Mouse (Mus musculus) hindbrain, embryonic 16.5 days (tissue): ENCODE results near the gene Fbxw8. TPM values are rescaled to one million over a fixed set of nuclear protein-coding genes. Genes with fewer than 3 reads are reported as not detected.

Source experiments
- ATAC-seq: fragments of 200-750 bp; cut with Nextera tagmentation; 2 replicates; pipeline ENCODE4 v1.8.0; 2017; ENCODE audit warnings: moderate TSS enrichment, moderate library complexity
- H3K27ac ChIP-seq: fragments of 300-500 bp; sonication (generic); 2 replicates; pipeline ENCODE4 v1.5.1; 2014; ENCODE audit warnings: low read depth, mild to moderate bottlenecking, control low read depth, low read length, moderate library complexity
- H3K27me3 ChIP-seq: fragments of 300-500 bp; sonication (generic); replicated peaks from 2 replicates; pipeline ENCODE4 v1.6.1; 2014; ENCODE audit warnings: low read length; ENCODE audit not compliant: control insufficient read depth, insufficient read depth
- H3K36me3 ChIP-seq: fragments of 300-500 bp; sonication (generic); 2 replicates; pipeline ENCODE4 v1.6.1; 2014; ENCODE audit warnings: mild to moderate bottlenecking, low read length, moderate library complexity, mixed read lengths; ENCODE audit not compliant: control insufficient read depth, insufficient read depth
- H3K4me1 ChIP-seq: fragments of 300-500 bp; sonication (generic); 2 replicates; pipeline ENCODE4 v1.6.1; 2014; ENCODE audit warnings: low read depth, low read length; ENCODE audit not compliant: control insufficient read depth, insufficient read depth
- H3K4me2 ChIP-seq: fragments of 300-500 bp; sonication (generic); 2 replicates; pipeline ENCODE4 v1.6.1; 2014; ENCODE audit warnings: mild to moderate bottlenecking, low read length, control low read depth, moderate library complexity
- H3K4me3 ChIP-seq: fragments of 300-500 bp; sonication (generic); 2 replicates; pipeline ENCODE4 v1.5.1; 2014; ENCODE audit warnings: mild to moderate bottlenecking, low read length, control low read depth, moderate library complexity
- H3K9ac ChIP-seq: fragments of 300-500 bp; sonication (generic); 2 replicates; pipeline ENCODE4 v1.6.1; 2014; ENCODE audit warnings: low read depth, mild to moderate bottlenecking, control low read depth, low read length, moderate library complexity
- H3K9me3 ChIP-seq: fragments of 300-500 bp; sonication (generic); 2 replicates; pipeline ENCODE4 v1.6.1; 2014; ENCODE audit warnings: mild to moderate bottlenecking, low read length, moderate library complexity; ENCODE audit not compliant: control insufficient read depth
- WGBS: fragments of 180-500 bp; shearing (Covaris S2); extraction: QIAGEN DNeasy Blood & Tissue Kit; methylation state at CpG from one replicate; pipeline ENCODE4 v1.1.7; 2014; 5-methylcytosine and 5-hydroxymethylcytosine counted together
- polyA plus RNA-seq: library from polyadenylated mRNA; unstranded; fragments of >200 nt; fragmentation: Nextera tagmentation; extraction: Ambion mirVana; gene quantifications from 2 replicates; pipeline ENCODE4 v1.2.1, GENCODE M21; 2015

Gene Fbxw8
- polyA plus RNA-seq, 1 experiment from 2014 or later = 18.7 TPM

DNA sequence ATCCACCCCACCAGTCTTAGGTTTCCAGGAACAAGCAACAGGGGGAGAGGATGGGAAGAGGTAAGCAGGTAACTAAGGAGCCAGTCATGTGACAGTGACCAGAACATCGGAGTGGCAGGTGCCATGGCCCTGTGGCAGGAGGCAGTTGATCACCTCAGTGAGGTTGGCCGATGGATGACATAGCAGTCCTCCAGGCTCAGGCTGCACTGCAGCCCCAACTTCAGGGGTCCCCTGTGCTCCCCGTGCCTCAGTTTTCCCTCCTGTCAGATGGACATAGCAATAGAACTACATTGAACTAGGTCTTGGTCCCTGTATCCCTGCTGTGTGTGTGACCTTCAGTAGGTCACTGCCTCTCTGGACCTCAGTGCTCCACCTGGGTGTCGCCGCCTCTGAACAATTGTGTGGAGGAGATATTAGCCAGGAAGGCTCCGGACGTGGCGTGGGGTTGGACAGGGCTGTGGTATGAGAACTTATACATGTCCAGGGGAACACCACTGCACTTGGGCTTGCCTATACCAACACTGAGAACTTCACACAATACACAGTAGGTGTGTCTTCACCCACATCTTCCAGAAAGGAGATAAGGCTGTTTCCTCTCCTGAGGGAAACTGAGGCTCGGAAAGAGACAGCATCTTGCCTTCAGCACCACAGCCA lies 125.1 kb downstream of the Fbxw8 start:
- Histone ChIP-seq H3K9me3 (no peaks in the 10 kb centered on the region), H3K4me3 (no peak overlapping the region), H3K4me2 (no peak overlapping the region), H3K36me3 (no peaks in the 10 kb centered on the region), H3K27ac (no peak overlapping the region), H3K9ac (no peak overlapping the region), H3K4me1 (peaks cover 30% of the 10 kb centered on the region), H3K27me3 (peaks cover 36% of the 10 kb centered on the region)
- 92% methylated on average over 9 of the region's 9 CpGs for WGBS
- ATAC-seq = no peak

- Histone ChIP-seq H3K9me3 (no peaks in the 10 kb centered on the region), H3K4me1 (peaks cover 30% of the 10 kb centered on the region), H3K27me3 (peaks cover 36% of the 10 kb centered on the region), H3K36me3 (no peaks in the 10 kb centered on the region), H3K9ac (peak overlapping the region; percentile 26), H3K4me3 (peak overlapping the region; percentile 34), H3K4me2 (peak overlapping the region; percentile 100), H3K27ac (no peak overlapping the region)
- 2% methylated on average over 10 of the region's 10 CpGs for WGBS
- no peak for ATAC-seq
Observed at GRCm38 (mm10) chr5:118029420-118029819, 125.8 kb downstream of the Fbxw8 start.

GRCm38 (mm10) chr5:118029035-118029408 lies 126.2 kb downstream of the Fbxw8 start:
- Histone ChIP-seq H3K9ac (no peak overlapping the region; the same call in none of the 2 replicates), H3K4me3 (peak overlapping the region; percentile 77), H3K9me3 (no peaks in the 10 kb centered on the region), H3K4me1 (peaks cover 30% of the 10 kb centered on the region), H3K27me3 (peaks cover 36% of the 10 kb centered on the region), H3K27ac (no peak overlapping the region), H3K36me3 (no peaks in the 10 kb centered on the region), H3K4me2 (peak overlapping the region; percentile 100)
- WGBS = 7% methylated on average over 12 of the region's 12 CpGs
- 0 out of 2 replicates have a peak, but pooled peaks have one; percentile 18 for ATAC-seq

- H3K36me3 ChIP-seq = no peaks in the 10 kb centered on the region
- H3K9me3 ChIP-seq = no peaks in the 10 kb centered on the region
- H3K4me2 ChIP-seq = peak overlapping the region; percentile 100
- 0 out of 2 replicates have a peak, but pooled peaks have one; percentile 5 for ATAC-seq
- WGBS = 1% methylated on average over 68 of the region's 79 CpGs
- H3K9ac ChIP-seq = peak overlapping the region; percentile 76
- H3K4me1 ChIP-seq = peaks cover 30% of the 10 kb centered on the region
- peak overlapping the region; percentile 77 for H3K4me3 ChIP-seq
- no peak overlapping the region for H3K27ac ChIP-seq
- H3K27me3 ChIP-seq = peaks cover 36% of the 10 kb centered on the region
Observed at GRCm38 (mm10) chr5:118028191-118029034, 126.9 kb downstream of the Fbxw8 start.

GRCm38 (mm10) chr5:118027698-118028190 lies 127.5 kb downstream of the Fbxw8 start, which contains the start of gene Tesc:
Tesc (plus strand) TSS chr5:118027743.
- no peak within 1 kb of the TSS for H3K27ac ChIP-seq
- no peaks in the 10 kb centered on the region for H3K36me3 ChIP-seq
- peaks cover 36% of the 10 kb centered on the region for H3K27me3 ChIP-seq
- no peaks in the 10 kb centered on the region for H3K9me3 ChIP-seq
- H3K4me2 ChIP-seq = peak within 1 kb of the TSS; percentile 100
- peak within 1 kb of the TSS; percentile 77 for H3K4me3 ChIP-seq
- under 1% methylated on average over 33 of the region's 63 CpGs for WGBS
- ATAC-seq = peak; percentile 34; the same call in 1 of the 2 replicates
- H3K4me1 ChIP-seq = peaks cover 30% of the 10 kb centered on the region
- peak within 1 kb of the TSS; percentile 76 for H3K9ac ChIP-seq

GRCm38 (mm10) chr5:118027101-118027697 lies 128.1 kb downstream of the Fbxw8 start:
- no peaks in the 10 kb centered on the region for H3K36me3 ChIP-seq
- peaks cover 30% of the 10 kb centered on the region for H3K4me1 ChIP-seq
- peak overlapping the region; percentile 76; the same call in 1 of the 2 replicates for H3K9ac ChIP-seq
- H3K27me3 ChIP-seq = peaks cover 36% of the 10 kb centered on the region
- H3K4me3 ChIP-seq = peak overlapping the region; percentile 77
- H3K9me3 ChIP-seq = no peaks in the 10 kb centered on the region
- WGBS = 1% methylated on average over 33 of the region's 39 CpGs
- H3K4me2 ChIP-seq = peak overlapping the region; percentile 100
- no peak overlapping the region for H3K27ac ChIP-seq
- no peak for ATAC-seq

- 2% methylated on average over 11 of the region's 13 CpGs for WGBS
Observed at GRCm38 (mm10) chr5:118026343-118026742, 128.9 kb downstream of the Fbxw8 start.

GRCm38 (mm10) chr5:118025880-118026279 lies 129.4 kb downstream of the Fbxw8 start:
- WGBS = 2% methylated on average over 12 of the region's 12 CpGs
- no peak overlapping the region for H3K4me2 ChIP-seq

More at GRCm38 (mm10) chr5:118026343-118026742, 128.9 kb downstream of the Fbxw8 start:
- Histone ChIP-seq H3K9ac (no peak overlapping the region), H3K4me1 (peaks cover 30% of the 10 kb centered on the region), H3K27ac (no peak overlapping the region), H3K4me2 (no peak overlapping the region), H3K9me3 (no peaks in the 10 kb centered on the region), H3K27me3 (peaks cover 36% of the 10 kb centered on the region), H3K36me3 (no peaks in the 10 kb centered on the region), H3K4me3 (no peak overlapping the region)
- ATAC-seq = no peak

More at GRCm38 (mm10) chr5:118025880-118026279, 129.4 kb downstream of the Fbxw8 start:
- H3K9ac ChIP-seq = no peak overlapping the region
- no peaks in the 10 kb centered on the region for H3K9me3 ChIP-seq
- H3K4me1 ChIP-seq = peaks cover 30% of the 10 kb centered on the region
- peaks cover 36% of the 10 kb centered on the region for H3K27me3 ChIP-seq
- no peak overlapping the region for H3K4me3 ChIP-seq
- ATAC-seq = no peak
- H3K36me3 ChIP-seq = no peaks in the 10 kb centered on the region
- no peak overlapping the region for H3K27ac ChIP-seq
